Mouse (Mus musculus): ENCODE data around the gene Tcf7l2. TPM values are rescaled to one million over a fixed set of nuclear protein-coding genes. Genes with fewer than 3 reads are reported as not detected.

Gene Tcf7l2
- total RNA-seq, 1 experiment = 3.0 TPM

DNA sequence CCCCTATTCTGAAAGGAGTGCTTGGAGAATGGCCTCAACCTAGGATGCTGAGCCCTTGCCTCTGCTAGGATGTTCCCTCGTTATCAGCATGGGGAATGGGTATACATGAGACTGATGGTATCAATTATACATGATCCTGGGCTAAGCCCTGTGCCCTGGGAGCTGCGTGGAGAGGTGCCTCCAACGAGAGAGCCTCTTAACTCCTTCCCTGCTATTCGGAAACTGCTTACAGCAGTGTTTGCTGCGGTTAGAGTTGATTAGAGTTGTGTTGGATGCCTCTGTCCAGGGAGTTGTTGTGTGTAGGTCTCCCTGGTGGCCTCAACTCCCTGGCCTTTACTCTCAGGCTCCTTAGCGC is 41.4 kb upstream of the Tcf7l2 start:
- H3K27ac ChIP-seq (ENCODE audit: insufficient read depth, low read depth, low read length, poor library complexity, severe bottlenecking) = no peak overlapping the region
- H3K9ac ChIP-seq (ENCODE audit: insufficient read depth, low read depth, low read length, poor library complexity, severe bottlenecking) = no peak overlapping the region
- no peaks in the 10 kb centered on the region for H3K9me3 ChIP-seq (ENCODE audit: control insufficient read depth, insufficient read depth, low read depth, low read length)
- peaks cover 0 to 8% of the 10 kb centered on the region in 2 experiments; a peak in 1 of 4 replicates for H3K4me1 ChIP-seq (ENCODE audit: control insufficient read depth in 2 of 2, insufficient read depth in 2 of 2, low read length in 2 of 2, poor library complexity in 1 of 2)
- DNase-seq (ENCODE audit: low read depth, low spot score) = no peak
- H3K4me3 ChIP-seq (ENCODE audit: insufficient read depth in 1 of 2, low read depth in 1 of 2, low read length in 2 of 2, poor library complexity in 1 of 2, severe bottlenecking in 1 of 2) = no peak overlapping the region
- H3K36me3 ChIP-seq (ENCODE audit: control insufficient read depth, insufficient read depth, low read length, poor library complexity, severe bottlenecking) = no peaks in the 10 kb centered on the region
- in situ Hi-C loops (cut with MboI; ENCODE audit: low sequenced_read_pairs in 2 of 2, unreplicated experiment in 2 of 2) = no loop called here
- no peak for TF ChIP-seq ZC3H11A (IDR thresholded peaks at IDR 0.05; ENCODE audit: borderline replicate concordance, low read depth, low read length)
- TF ChIP-seq ZNF384 (IDR thresholded peaks at IDR 0.05; ENCODE audit: low read depth, low read length) = no peak
- TF ChIP-seq HCFC1 (IDR thresholded peaks at IDR 0.05; ENCODE audit: borderline replicate concordance, insufficient read depth, low read length) = no peak
- no peak for TF ChIP-seq MAFK (IDR thresholded peaks at IDR 0.05; ENCODE audit: insufficient read depth, low read depth, low read length)

DNA sequence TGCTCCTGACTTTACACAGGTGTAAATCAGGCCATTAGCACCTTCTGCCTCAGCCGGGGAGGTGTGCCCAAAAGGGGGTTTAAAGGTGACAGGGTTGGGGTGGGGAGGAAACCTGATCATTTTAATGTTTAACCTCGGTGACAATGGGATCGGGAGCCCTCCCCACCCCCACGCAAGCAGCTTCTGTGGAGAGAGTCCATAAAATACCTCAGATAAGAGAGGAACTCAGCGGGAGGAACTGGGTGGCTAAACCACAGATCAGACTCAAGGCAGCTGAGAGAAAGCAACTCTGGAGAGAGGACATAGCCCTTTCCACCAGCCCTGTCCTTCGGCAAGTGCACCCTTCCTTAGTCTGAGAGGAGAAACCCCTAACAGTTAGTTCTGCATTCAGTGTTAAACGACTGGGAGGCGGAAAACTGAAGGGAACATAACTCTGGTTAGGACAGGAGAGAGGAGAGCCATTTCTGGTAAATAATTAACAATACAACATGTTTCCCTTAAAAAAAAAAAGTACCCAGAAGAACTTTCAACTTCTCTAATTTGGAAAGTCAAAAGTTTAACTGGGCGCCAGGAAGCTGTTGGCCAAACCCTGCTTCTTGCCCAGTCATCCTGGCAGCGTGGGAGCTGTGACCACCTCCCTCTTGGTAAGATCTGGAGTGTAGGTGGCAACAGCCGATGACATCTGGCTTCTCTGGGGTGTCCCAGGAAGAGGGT is 40.9 kb upstream of the Tcf7l2 start:
- Histone ChIP-seq H3K4me1 (ENCODE audit: control insufficient read depth in 2 of 2, insufficient read depth in 2 of 2, low read length in 2 of 2, poor library complexity in 1 of 2) (peaks cover 0 to 8% of the 10 kb centered on the region in 2 experiments; a peak in 1 of 4 replicates), H3K4me3 (ENCODE audit: insufficient read depth in 1 of 2, low read depth in 1 of 2, low read length in 2 of 2, poor library complexity in 1 of 2, severe bottlenecking in 1 of 2) (no peak overlapping the region), H3K36me3 (ENCODE audit: control insufficient read depth, insufficient read depth, low read length, poor library complexity, severe bottlenecking) (no peaks in the 10 kb centered on the region), H3K9ac (ENCODE audit: insufficient read depth, low read depth, low read length, poor library complexity, severe bottlenecking) (no peak overlapping the region), H3K27ac (ENCODE audit: insufficient read depth, low read depth, low read length, poor library complexity, severe bottlenecking) (no peak overlapping the region), H3K9me3 (ENCODE audit: control insufficient read depth, insufficient read depth, low read depth, low read length) (no peaks in the 10 kb centered on the region)
- no peak for DNase-seq (ENCODE audit: low read depth, low spot score)
- TF ChIP-seq MAFK (IDR thresholded peaks at IDR 0.05; ENCODE audit: insufficient read depth, low read depth, low read length) (no peak), ZC3H11A (IDR thresholded peaks at IDR 0.05; ENCODE audit: borderline replicate concordance, low read depth, low read length) (no peak), CHD2 (IDR thresholded peaks at IDR 0.05; ENCODE audit: low read depth, low read length) (no peak), ZNF384 (IDR thresholded peaks at IDR 0.05; ENCODE audit: low read depth, low read length) (no peak), HCFC1 (IDR thresholded peaks at IDR 0.05; ENCODE audit: borderline replicate concordance, insufficient read depth, low read length) (no peak)
- in situ Hi-C loops (cut with MboI; ENCODE audit: low sequenced_read_pairs in 2 of 2, unreplicated experiment in 2 of 2) = no loop called here

DNA sequence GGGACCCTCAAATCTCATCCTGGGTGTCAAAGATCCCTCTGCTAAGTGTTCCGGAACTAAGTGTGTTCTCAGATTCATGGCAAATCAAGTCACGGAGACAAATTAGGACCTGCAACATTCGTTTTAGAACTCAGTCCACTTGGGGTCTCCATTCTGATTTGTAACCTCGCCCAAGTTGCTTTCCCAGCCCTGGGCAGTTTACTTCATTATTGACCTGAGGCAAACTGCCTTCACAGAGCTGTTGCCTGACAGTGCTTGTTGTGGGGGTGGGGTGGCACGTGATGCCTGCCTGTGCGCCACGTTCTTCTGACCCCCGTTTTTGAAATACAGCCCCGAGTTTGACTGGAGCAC is 40.4 kb upstream of the Tcf7l2 start:
- in situ Hi-C loops (cut with MboI; ENCODE audit: low sequenced_read_pairs in 2 of 2, unreplicated experiment in 2 of 2) = no loop called here

DNA sequence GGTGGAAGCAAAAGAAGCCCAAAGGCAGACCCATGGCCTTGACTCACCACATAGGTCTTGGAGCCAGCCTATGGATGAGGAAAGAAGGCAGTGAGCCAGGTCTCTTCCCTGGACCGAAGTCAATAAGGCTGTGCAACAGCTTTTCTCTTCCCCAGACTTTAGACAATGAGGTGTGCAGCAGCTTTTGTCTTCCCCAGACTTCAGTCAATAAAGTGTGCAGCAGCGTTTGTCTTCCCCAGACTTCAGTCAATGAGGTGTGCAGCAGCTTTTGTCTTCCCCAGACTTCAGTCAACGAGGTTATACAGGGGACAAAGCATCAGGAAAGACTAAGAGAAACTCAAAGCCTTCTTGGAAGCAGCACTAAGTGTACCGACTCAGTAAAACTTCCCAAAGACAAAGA is 39.5 kb upstream of the Tcf7l2 start:
- Histone ChIP-seq H3K27ac (ENCODE audit: insufficient read depth, low read depth, low read length, poor library complexity, severe bottlenecking) (no peak overlapping the region), H3K9ac (ENCODE audit: insufficient read depth, low read depth, low read length, poor library complexity, severe bottlenecking) (no peak overlapping the region), H3K36me3 (ENCODE audit: control insufficient read depth, insufficient read depth, low read length, poor library complexity, severe bottlenecking) (no peaks in the 10 kb centered on the region), H3K4me3 (ENCODE audit: insufficient read depth in 1 of 2, low read depth in 1 of 2, low read length in 2 of 2, poor library complexity in 1 of 2, severe bottlenecking in 1 of 2) (no peak overlapping the region), H3K4me1 (ENCODE audit: control insufficient read depth in 2 of 2, insufficient read depth in 2 of 2, low read length in 2 of 2, poor library complexity in 1 of 2) (peaks cover 0 to 10% of the 10 kb centered on the region in 2 experiments; a peak in 1 of 4 replicates), H3K9me3 (ENCODE audit: control insufficient read depth, insufficient read depth, low read depth, low read length) (no peaks in the 10 kb centered on the region)
- no peak for DNase-seq (ENCODE audit: low read depth, low spot score)
- no peak for TF ChIP-seq CHD2 (IDR thresholded peaks at IDR 0.05; ENCODE audit: low read depth, low read length)
- no peak for TF ChIP-seq MAFK (IDR thresholded peaks at IDR 0.05; ENCODE audit: insufficient read depth, low read depth, low read length)
- TF ChIP-seq HCFC1 (IDR thresholded peaks at IDR 0.05; ENCODE audit: borderline replicate concordance, insufficient read depth, low read length) = 0 out of 2 replicates have a peak, but pooled peaks have one; percentile 53
- no peak for TF ChIP-seq ZC3H11A (IDR thresholded peaks at IDR 0.05; ENCODE audit: borderline replicate concordance, low read depth, low read length)
- in situ Hi-C loops (cut with MboI; ENCODE audit: low sequenced_read_pairs in 2 of 2, unreplicated experiment in 2 of 2) = no loop called here

More for the DNA sequence above, 40.4 kb upstream of the Tcf7l2 start:
- Histone ChIP-seq H3K36me3 (ENCODE audit: control insufficient read depth, insufficient read depth, low read length, poor library complexity, severe bottlenecking) (no peaks in the 10 kb centered on the region), H3K4me3 (ENCODE audit: insufficient read depth in 1 of 2, low read depth in 1 of 2, low read length in 2 of 2, poor library complexity in 1 of 2, severe bottlenecking in 1 of 2) (no peak overlapping the region), H3K9me3 (ENCODE audit: control insufficient read depth, insufficient read depth, low read depth, low read length) (no peaks in the 10 kb centered on the region), H3K4me1 (ENCODE audit: control insufficient read depth in 2 of 2, insufficient read depth in 2 of 2, low read length in 2 of 2, poor library complexity in 1 of 2) (peaks cover 0 to 9% of the 10 kb centered on the region in 2 experiments; a peak in 1 of 4 replicates), H3K9ac (ENCODE audit: insufficient read depth, low read depth, low read length, poor library complexity, severe bottlenecking) (no peak overlapping the region), H3K27ac (ENCODE audit: insufficient read depth, low read depth, low read length, poor library complexity, severe bottlenecking) (no peak overlapping the region)
- TF ChIP-seq HCFC1 (IDR thresholded peaks at IDR 0.05; ENCODE audit: borderline replicate concordance, insufficient read depth, low read length) = no peak
- no peak for TF ChIP-seq MAFK (IDR thresholded peaks at IDR 0.05; ENCODE audit: insufficient read depth, low read depth, low read length)
- no peak for TF ChIP-seq ZNF384 (IDR thresholded peaks at IDR 0.05; ENCODE audit: low read depth, low read length)
- no peak for TF ChIP-seq CHD2 (IDR thresholded peaks at IDR 0.05; ENCODE audit: low read depth, low read length)
- TF ChIP-seq ZC3H11A (IDR thresholded peaks at IDR 0.05; ENCODE audit: borderline replicate concordance, low read depth, low read length) = no peak
- DNase-seq (ENCODE audit: low read depth, low spot score) = no peak

Data from ES-E14 (cell line).